Mouse (Mus musculus): ENCODE measurements around the gene Aktip. TPM values are rescaled to one million over a fixed set of nuclear protein-coding genes. Genes with fewer than 3 reads are reported as not detected.

Aktip gene
- polyA plus RNA-seq, 1 experiment from 2014 or later: 98.8 TPM

GRCm38 (mm10) chr8:91098106-91098505, 101.7 kb downstream of the Aktip start:
- Histone ChIP-seq H3K4me1 (replicated peaks; ENCODE audit: control insufficient read depth, insufficient read depth, low read length) (no peaks in the 10 kb centered on the region), H3K9ac (ENCODE audit: low read length) (no peak overlapping the region), H3K27ac (ENCODE audit: low read depth, low read length) (no peak overlapping the region), H3K36me3 (ENCODE audit: control insufficient read depth, insufficient read depth, low read length) (no peaks in the 10 kb centered on the region), H3K9me3 (ENCODE audit: control insufficient read depth, low read length) (no peaks in the 10 kb centered on the region), H3K27me3 (ENCODE audit: control insufficient read depth, insufficient read depth, low read length) (no peaks in the 10 kb centered on the region), H3K4me2 (ENCODE audit: low read depth, low read length, severe bottlenecking) (no peak overlapping the region), H3K4me3 (ENCODE audit: low read depth, low read length) (no peak overlapping the region)
- DNase-seq (ENCODE audit: low spot score) (no peak), ATAC-seq (replicated peaks; ENCODE audit: low FRiP score) (no peak)
- 91% methylated on average over 6 of the region's 6 CpGs for WGBS

GRCm38 (mm10) chr8:91094135-91094534, 105.6 kb downstream of the Aktip start:
- DNase-seq (ENCODE audit: low spot score) (no peak), ATAC-seq (replicated peaks; ENCODE audit: low FRiP score) (no peak)
- no peak overlapping the region for H3K27ac ChIP-seq (ENCODE audit: low read depth, low read length)
- 95% methylated on average over 5 of the region's 5 CpGs for WGBS
- H3K4me1 ChIP-seq (replicated peaks; ENCODE audit: control insufficient read depth, insufficient read depth, low read length): no peaks in the 10 kb centered on the region
- no peak overlapping the region for H3K4me3 ChIP-seq (ENCODE audit: low read depth, low read length)
- no peaks in the 10 kb centered on the region for H3K9me3 ChIP-seq (ENCODE audit: control insufficient read depth, low read length)
- H3K4me2 ChIP-seq (ENCODE audit: low read depth, low read length, severe bottlenecking): no peak overlapping the region
- no peak overlapping the region for H3K9ac ChIP-seq (ENCODE audit: low read length)
- H3K36me3 ChIP-seq (ENCODE audit: control insufficient read depth, insufficient read depth, low read length): no peaks in the 10 kb centered on the region
- H3K27me3 ChIP-seq (ENCODE audit: control insufficient read depth, insufficient read depth, low read length): no peaks in the 10 kb centered on the region

- no peak for DNase-seq (ENCODE audit: low spot score)
- Histone ChIP-seq H3K27me3 (ENCODE audit: control insufficient read depth, insufficient read depth, low read length) (no peaks in the 10 kb centered on the region), H3K4me1 (replicated peaks; ENCODE audit: control insufficient read depth, insufficient read depth, low read length) (no peaks in the 10 kb centered on the region), H3K9ac (ENCODE audit: low read length) (no peak overlapping the region), H3K9me3 (ENCODE audit: control insufficient read depth, low read length) (no peaks in the 10 kb centered on the region), H3K27ac (ENCODE audit: low read depth, low read length) (no peak overlapping the region), H3K4me3 (ENCODE audit: low read depth, low read length) (no peak overlapping the region), H3K4me2 (ENCODE audit: low read depth, low read length, severe bottlenecking) (no peak overlapping the region), H3K36me3 (ENCODE audit: control insufficient read depth, insufficient read depth, low read length) (no peaks in the 10 kb centered on the region)
- ATAC-seq (replicated peaks; ENCODE audit: low FRiP score): no peak
- WGBS: 91% methylated on average over 2 of the region's 2 CpGs
Measured at GRCm38 (mm10) chr8:91089601-91090000, 110.2 kb downstream of the Aktip start.

- 93% methylated on average over 7 of the region's 7 CpGs for WGBS
- Histone ChIP-seq H3K27me3 (ENCODE audit: control insufficient read depth, insufficient read depth, low read length) (no peaks in the 10 kb centered on the region), H3K9me3 (ENCODE audit: control insufficient read depth, low read length) (no peaks in the 10 kb centered on the region), H3K4me2 (ENCODE audit: low read depth, low read length, severe bottlenecking) (no peak overlapping the region), H3K9ac (ENCODE audit: low read length) (no peak overlapping the region), H3K4me1 (replicated peaks; ENCODE audit: control insufficient read depth, insufficient read depth, low read length) (no peaks in the 10 kb centered on the region), H3K36me3 (ENCODE audit: control insufficient read depth, insufficient read depth, low read length) (no peaks in the 10 kb centered on the region), H3K4me3 (ENCODE audit: low read depth, low read length) (no peak overlapping the region), H3K27ac (ENCODE audit: low read depth, low read length) (no peak overlapping the region)
- DNase-seq (ENCODE audit: low spot score) (no peak), ATAC-seq (replicated peaks; ENCODE audit: low FRiP score) (no peak)
Measured at GRCm38 (mm10) chr8:91088452-91088851, 111.3 kb downstream of the Aktip start.

- no peak for ATAC-seq (replicated peaks; ENCODE audit: low FRiP score)
- no peak overlapping the region for H3K4me3 ChIP-seq (ENCODE audit: low read depth, low read length)
- no peak overlapping the region for H3K27ac ChIP-seq (ENCODE audit: low read depth, low read length)
- DNase-seq (ENCODE audit: low spot score): no peak
- WGBS: 97% methylated on average over 12 of the region's 12 CpGs
- no peak overlapping the region for H3K9ac ChIP-seq (ENCODE audit: low read length)
- no peaks in the 10 kb centered on the region for H3K27me3 ChIP-seq (ENCODE audit: control insufficient read depth, insufficient read depth, low read length)
- H3K4me2 ChIP-seq (ENCODE audit: low read depth, low read length, severe bottlenecking): no peak overlapping the region
- H3K4me1 ChIP-seq (replicated peaks; ENCODE audit: control insufficient read depth, insufficient read depth, low read length): no peaks in the 10 kb centered on the region
- H3K9me3 ChIP-seq (ENCODE audit: control insufficient read depth, low read length): no peaks in the 10 kb centered on the region
- no peaks in the 10 kb centered on the region; the same call in 1 of the 2 replicates for H3K36me3 ChIP-seq (ENCODE audit: control insufficient read depth, insufficient read depth, low read length)
Measured at GRCm38 (mm10) chr8:91082428-91082827, 117.3 kb downstream of the Aktip start.

- Histone ChIP-seq H3K4me1 (replicated peaks; ENCODE audit: control insufficient read depth, insufficient read depth, low read length) (no peaks in the 10 kb centered on the region), H3K27me3 (ENCODE audit: control insufficient read depth, insufficient read depth, low read length) (no peaks in the 10 kb centered on the region), H3K4me3 (ENCODE audit: low read depth, low read length) (no peak overlapping the region), H3K4me2 (ENCODE audit: low read depth, low read length, severe bottlenecking) (no peak overlapping the region), H3K9ac (ENCODE audit: low read length) (no peak overlapping the region), H3K27ac (ENCODE audit: low read depth, low read length) (no peak overlapping the region), H3K36me3 (ENCODE audit: control insufficient read depth, insufficient read depth, low read length) (no peaks in the 10 kb centered on the region; the same call in 1 of the 2 replicates), H3K9me3 (ENCODE audit: control insufficient read depth, low read length) (no peaks in the 10 kb centered on the region)
- ATAC-seq (replicated peaks; ENCODE audit: low FRiP score) (no peak), DNase-seq (ENCODE audit: low spot score) (no peak)
- 89% methylated on average over 7 of the region's 7 CpGs for WGBS
Measured at GRCm38 (mm10) chr8:91081911-91082310, 117.9 kb downstream of the Aktip start.

- WGBS: 90% methylated on average over 2 of the region's 2 CpGs
- Histone ChIP-seq H3K4me3 (ENCODE audit: low read depth, low read length) (no peak overlapping the region), H3K36me3 (ENCODE audit: control insufficient read depth, insufficient read depth, low read length) (no peaks in the 10 kb centered on the region; the same call in 1 of the 2 replicates), H3K9me3 (ENCODE audit: control insufficient read depth, low read length) (no peaks in the 10 kb centered on the region), H3K9ac (ENCODE audit: low read length) (no peak overlapping the region), H3K4me1 (replicated peaks; ENCODE audit: control insufficient read depth, insufficient read depth, low read length) (no peaks in the 10 kb centered on the region), H3K27ac (ENCODE audit: low read depth, low read length) (no peak overlapping the region), H3K27me3 (ENCODE audit: control insufficient read depth, insufficient read depth, low read length) (no peaks in the 10 kb centered on the region), H3K4me2 (ENCODE audit: low read depth, low read length, severe bottlenecking) (no peak overlapping the region)
- DNase-seq (ENCODE audit: low spot score) (no peak), ATAC-seq (replicated peaks; ENCODE audit: low FRiP score) (no peak)
Measured at GRCm38 (mm10) chr8:91079678-91080077, 120.1 kb downstream of the Aktip start.

GRCm38 (mm10) chr8:91077077-91077867, 122.5 kb downstream of the Aktip start:
- H3K9ac ChIP-seq (ENCODE audit: low read length): no peak overlapping the region
- H3K4me2 ChIP-seq (ENCODE audit: low read depth, low read length, severe bottlenecking): no peak overlapping the region
- DNase-seq (ENCODE audit: low spot score) (no peak), ATAC-seq (replicated peaks; ENCODE audit: low FRiP score) (no peak)
- H3K27ac ChIP-seq (ENCODE audit: low read depth, low read length): no peak overlapping the region
- H3K36me3 ChIP-seq (ENCODE audit: control insufficient read depth, insufficient read depth, low read length): no peaks in the 10 kb centered on the region; the same call in 1 of the 2 replicates
- H3K4me1 ChIP-seq (replicated peaks; ENCODE audit: control insufficient read depth, insufficient read depth, low read length): no peaks in the 10 kb centered on the region
- H3K27me3 ChIP-seq (ENCODE audit: control insufficient read depth, insufficient read depth, low read length): no peaks in the 10 kb centered on the region
- H3K9me3 ChIP-seq (ENCODE audit: control insufficient read depth, low read length): no peaks in the 10 kb centered on the region
- no peak overlapping the region for H3K4me3 ChIP-seq (ENCODE audit: low read depth, low read length)
- 91% methylated on average over 12 of the region's 12 CpGs for WGBS
